Mouse (Mus musculus) naive thymus-derived CD4-positive, alpha-beta T cell, adult 2 months (primary cell): ENCODE data around the gene Heatr5a.
A peak's percentile ranks its signal among the peaks of the same experiment; 100 is the strongest.

Experiments
- DNase-seq: peaks from one replicate; pipeline ENCODE4 v3.0.0-alpha.2; 2011; ENCODE audit warnings: low read depth

Gene Heatr5a

GRCm38 (mm10) chr12:51971070-51971664 lies at the start of gene Heatr5a:
Gene Heatr5a (minus strand): TSS chr12:51971321.
- DNase-seq = peak; percentile 78

GRCm38 (mm10) chr12:52014494-52015029 lies 43.4 kb upstream of the Heatr5a start:
- DNase-seq = no peak

- no peak for DNase-seq
Observed at GRCm38 (mm10) chr12:52014044-52014443, 42.9 kb upstream of the Heatr5a start.

- no peak for DNase-seq
Observed at GRCm38 (mm10) chr12:52013274-52013673, 42.2 kb upstream of the Heatr5a start.

- no peak for DNase-seq
Observed at GRCm38 (mm10) chr12:52012159-52012558, 41.0 kb upstream of the Heatr5a start.

GRCm38 (mm10) chr12:52010630-52010961 lies 39.5 kb upstream of the Heatr5a start:
- peak; percentile 74 for DNase-seq

- no peak for DNase-seq
Observed at GRCm38 (mm10) chr12:52009928-52010629, 39.0 kb upstream of the Heatr5a start.

GRCm38 (mm10) chr12:52006633-52006994 lies 35.5 kb upstream of the Heatr5a start:
- DNase-seq = no peak

GRCm38 (mm10) chr12:52005877-52006632 lies 34.9 kb upstream of the Heatr5a start, which contains the start of gene Dtd2:
Gene Dtd2 (minus strand): TSS chr12:52006501.
- DNase-seq = peak; percentile 94

GRCm38 (mm10) chr12:52002746-52003145 lies 31.6 kb upstream of the Heatr5a start:
- DNase-seq = no peak

GRCm38 (mm10) chr12:52001544-52001943 lies 30.4 kb upstream of the Heatr5a start:
- DNase-seq = peak; percentile 85

GRCm38 (mm10) chr12:51998366-51998932 lies 27.3 kb upstream of the Heatr5a start:
- no peak for DNase-seq

- no peak for DNase-seq
Observed at GRCm38 (mm10) chr12:51995738-51996536, 24.8 kb upstream of the Heatr5a start.

GRCm38 (mm10) chr12:51990629-51991028 lies 19.5 kb upstream of the Heatr5a start:
- no peak for DNase-seq

- no peak for DNase-seq
Observed at GRCm38 (mm10) chr12:51988536-51988935, 17.4 kb upstream of the Heatr5a start.

GRCm38 (mm10) chr12:51985826-51986225 lies 14.7 kb upstream of the Heatr5a start:
- DNase-seq = no peak

GRCm38 (mm10) chr12:51985163-51985748 lies 14.1 kb upstream of the Heatr5a start:
- no peak for DNase-seq

GRCm38 (mm10) chr12:51983625-51984024 lies 12.5 kb upstream of the Heatr5a start:
- no peak for DNase-seq

- peak; percentile 59 for DNase-seq
Observed at GRCm38 (mm10) chr12:51976531-51976930, 5.4 kb upstream of the Heatr5a start.

GRCm38 (mm10) chr12:51974381-51974780 lies 3.3 kb upstream of the Heatr5a start:
- DNase-seq = peak; percentile 20
